Comparison of ENCODE assay signal across 22 mouse cellular contexts in genomic region chr4:124610703-124611102, GRCm38 (mm10). TPM values are rescaled to one million over a fixed set of nuclear protein-coding genes. Genes with fewer than 3 reads are reported as not detected.
"Had no signal": no experiment of that assay in that cellular context is flagged by ENCODE, and none has a peak within 500 bp of the region (broad histone marks: within the 10 kb centered on the region; RNA-seq: fewer than 3 reads in every experiment).

TSS of gene 3100002H09Rik (minus strand) at chr4:124610803.

- H3K9me3 ChIP-seq: neural tube, embryonic 13.5 days; neural tube, embryonic 15.5 days; stomach, embryonic 15.5 days had no signal

- H3K27ac ChIP-seq: neural tube, embryonic 13.5 days; neural tube, embryonic 15.5 days; stomach, embryonic 15.5 days; stomach, postnatal 0 days had no signal

- H3K4me2 ChIP-seq: neural tube, embryonic 13.5 days; neural tube, embryonic 15.5 days; stomach, embryonic 15.5 days had no signal

- DNase-seq: retina, postnatal 1 day; right cerebral cortex, adult 18-20 months; right cerebral cortex, postnatal 14 days; right cerebral cortex, postnatal 25 days; right cerebral cortex, postnatal 4 days; spleen, adult 18-20 months; thymus, adult 18-20 months; thymus, adult 2 months; thymus, postnatal 14 days; thymus, postnatal 25 days; thymus, postnatal 36 days; thymus, postnatal 4 days had no signal

- H3K4me3 ChIP-seq: neural tube, embryonic 13.5 days; neural tube, embryonic 15.5 days; stomach, embryonic 15.5 days had no signal

- H3K36me3 ChIP-seq: neural tube, embryonic 13.5 days; neural tube, embryonic 15.5 days; stomach, embryonic 15.5 days had no signal

- H3K4me1 ChIP-seq: stomach, embryonic 15.5 days had no signal

- H3K9ac ChIP-seq: neural tube, embryonic 13.5 days; neural tube, embryonic 15.5 days; stomach, embryonic 15.5 days had no signal

RNA-seq across cellular contexts. Expression of gene 3100002H09Rik, which starts in this region (rescaled TPM):
- polyA plus RNA-seq: small intestine, adult 2 months; spleen, adult 2 months; stomach, embryonic 15.5 days; stomach, embryonic 16.5 days; stomach, postnatal 0 days; testis, adult 2 months; thymus, adult 2 months; thymus, postnatal 0 days; urinary bladder, adult 2 months had no signal
